Mouse (Mus musculus) ES-Bruce4 (cell line): ENCODE results near the gene Sphk2.

ENCODE experiments used
- CTCF ChIP-seq: IDR thresholded peaks from one replicate; pipeline ENCODE4 v1.8.1; 2011; ENCODE audit warnings: low read depth, low read length
- POLR2A ChIP-seq: IDR thresholded peaks from one replicate; pipeline ENCODE4 v1.8.1; 2011; ENCODE audit warnings: low read length; ENCODE audit not compliant: insufficient read depth

GRCm38 (mm10) chr7:45748110-45748509 lies 30.3 kb upstream of the Sphk2 start:
- no peak for TF ChIP-seq POLR2A
- no peak for TF ChIP-seq CTCF
